Mouse (Mus musculus) liver, embryonic 14.5 days (tissue): Measurements from ENCODE around the gene Pecam1.

Experiments
- CTCF ChIP-seq: IDR thresholded peaks from 2 replicates; pipeline ENCODE4 v1.5.1; 2016; ENCODE audit warnings: antibody characterized with exemption, low read depth, control low read depth
- EP300 ChIP-seq: IDR thresholded peaks from 2 replicates; pipeline ENCODE4 v1.6.1; 2016; ENCODE audit warnings: antibody characterized with exemption, low read depth

GRCm38 (mm10) chr11:106622056-106622455, 128.4 kb downstream of the Pecam1 start:
- TF ChIP-seq CTCF (no peak), EP300 (no peak)
